Mouse (Mus musculus) G1E (cell line): Measurements from ENCODE around the gene Gm48552. TPM values are rescaled to one million over a fixed set of nuclear protein-coding genes. Genes with fewer than 3 reads are reported as not detected.

Experiments
- ATAC-seq: 2 replicates; pipeline ENCODE4 v1.8.0; 2016; ENCODE audit warnings: mild to moderate bottlenecking; ENCODE audit not compliant: insufficient number of reproducible peaks, poor library complexity, low FRiP score, severe bottlenecking; ENCODE audit errors: extremely low read depth
- DNase-seq: peaks from one replicate; pipeline ENCODE4 v3.0.0; 2012; ENCODE audit warnings: low spot score
- H3K27me3 ChIP-seq: 2 replicates; pipeline ENCODE4 v1.6.1; 2012; ENCODE audit warnings: mild to moderate bottlenecking, low read length, inconsistent platforms; ENCODE audit not compliant: insufficient read depth
- H3K36me3 ChIP-seq: replicated peaks from 2 replicates; pipeline ENCODE3; 2012; ENCODE audit warnings: mild to moderate bottlenecking, inconsistent platforms
- H3K4me1 ChIP-seq: 2 replicates; pipeline ENCODE4 v1.6.1; 2012; ENCODE audit warnings: low read depth, low read length, inconsistent platforms, mixed read lengths; ENCODE audit not compliant: insufficient read depth
- H3K4me3 ChIP-seq: 2 replicates; pipeline ENCODE4 v1.5.1; 2012; ENCODE audit warnings: low read depth, mild to moderate bottlenecking, inconsistent platforms, low read length, moderate library complexity, mixed read lengths
- H3K9me3 ChIP-seq: replicated peaks from 2 replicates; pipeline ENCODE4 v1.6.1; 2012; ENCODE audit warnings: inconsistent platforms
- CTCF ChIP-seq: IDR thresholded peaks from 2 replicates; pipeline ENCODE4 v1.5.1; 2012; ENCODE audit warnings: low read depth, low read length, inconsistent platforms, mixed read lengths
- GATA1 ChIP-seq: IDR thresholded peaks from 2 replicates; pipeline ENCODE4 v1.6.1; 2012; ENCODE audit warnings: borderline replicate concordance, low read length, inconsistent platforms, mixed read lengths
- GATA2 ChIP-seq: IDR thresholded peaks from 2 replicates; pipeline ENCODE4 v1.6.1; 2012; ENCODE audit warnings: low read depth, low read length, inconsistent platforms, borderline replicate concordance
- POLR2AphosphoS5 ChIP-seq: IDR thresholded peaks from 2 replicates; pipeline ENCODE4 v1.6.1; 2012; ENCODE audit warnings: low read depth, low read length, inconsistent platforms; ENCODE audit not compliant: insufficient replicate concordance
- TAL1 ChIP-seq: conservative IDR thresholded peaks from 2 replicates; pipeline ENCODE4 v1.6.1; 2012; ENCODE audit warnings: low read depth, low read length, inconsistent platforms, mixed read lengths
- polyA plus RNA-seq: library from polyadenylated mRNA; stranded (reverse); fragments of >175 nt; gene quantifications from 2 replicates; pipeline ENCODE4 v1.2.3, GENCODE M21; 2012
- total RNA-seq, 2 experiments: library from RNA; stranded (forward) in 1 of 2; stranded (reverse) in 1 of 2; fragments of 200-1000 nt in 1 of 2; fragments of >200 nt in 1 of 2; fragmentation: Nextera tagmentation in 1 of 2; gene quantifications; 2 replicates each; pipeline ENCODE4 v1.2.3; 2014 to 2017

Gene Gm48552
- total and polyA plus RNA-seq, 3 experiments, result 0.38 to 7.4 (median 1.2) TPM

- peaks cover 74% of the 10 kb centered on the region for H3K4me1 ChIP-seq
- H3K36me3 ChIP-seq, result peaks cover 47% of the 10 kb centered on the region
- no peaks in the 10 kb centered on the region for H3K9me3 ChIP-seq
- DNase-seq, result no peak
- TF ChIP-seq GATA1, result no peak
- no peak for TF ChIP-seq CTCF
- TF ChIP-seq TAL1, result no peak
- TF ChIP-seq GATA2, result no peak
- no peak for TF ChIP-seq POLR2AphosphoS5
- ATAC-seq, result no peak
- no peak overlapping the region for H3K4me3 ChIP-seq
- H3K27me3 ChIP-seq, result peaks cover 46% of the 10 kb centered on the region; the same call in 1 of the 2 replicates
Measured at GRCm38 (mm10) chr10:81404082-81404481, 15.3 kb downstream of the Gm48552 start.

DNA sequence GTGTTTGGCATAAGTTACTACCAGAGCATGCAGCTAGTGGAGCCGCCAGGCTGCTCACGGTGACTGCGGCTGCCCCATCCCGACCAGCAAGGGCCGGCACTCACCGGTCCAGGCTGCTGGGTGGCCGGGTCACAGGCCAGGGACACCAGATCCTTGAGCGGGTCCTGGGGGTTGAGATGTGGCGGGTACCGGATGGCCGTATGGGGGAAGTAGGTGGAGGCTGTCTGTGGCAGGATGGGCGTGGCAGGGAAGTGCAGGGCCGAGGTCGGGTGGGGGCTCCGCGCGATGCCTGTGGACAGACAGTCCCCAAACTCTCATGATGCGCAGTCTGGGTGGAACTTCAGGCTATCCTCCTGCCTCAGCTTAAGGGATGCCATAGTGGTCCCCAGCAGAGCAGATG, 15.9 kb downstream of the Gm48552 start:
- no peaks in the 10 kb centered on the region for H3K9me3 ChIP-seq
- no peak for TF ChIP-seq TAL1
- no peak for TF ChIP-seq POLR2AphosphoS5
- TF ChIP-seq GATA1, result no peak
- no peak for TF ChIP-seq GATA2
- no peak for TF ChIP-seq CTCF
- H3K27me3 ChIP-seq, result peaks cover 41% of the 10 kb centered on the region; the same call in 1 of the 2 replicates
- H3K36me3 ChIP-seq, result peaks cover 43% of the 10 kb centered on the region
- H3K4me3 ChIP-seq, result no peak overlapping the region; the same call in 1 of the 2 replicates
- peaks cover 81% of the 10 kb centered on the region for H3K4me1 ChIP-seq
- DNase-seq (no peak), ATAC-seq (no peak)

DNA sequence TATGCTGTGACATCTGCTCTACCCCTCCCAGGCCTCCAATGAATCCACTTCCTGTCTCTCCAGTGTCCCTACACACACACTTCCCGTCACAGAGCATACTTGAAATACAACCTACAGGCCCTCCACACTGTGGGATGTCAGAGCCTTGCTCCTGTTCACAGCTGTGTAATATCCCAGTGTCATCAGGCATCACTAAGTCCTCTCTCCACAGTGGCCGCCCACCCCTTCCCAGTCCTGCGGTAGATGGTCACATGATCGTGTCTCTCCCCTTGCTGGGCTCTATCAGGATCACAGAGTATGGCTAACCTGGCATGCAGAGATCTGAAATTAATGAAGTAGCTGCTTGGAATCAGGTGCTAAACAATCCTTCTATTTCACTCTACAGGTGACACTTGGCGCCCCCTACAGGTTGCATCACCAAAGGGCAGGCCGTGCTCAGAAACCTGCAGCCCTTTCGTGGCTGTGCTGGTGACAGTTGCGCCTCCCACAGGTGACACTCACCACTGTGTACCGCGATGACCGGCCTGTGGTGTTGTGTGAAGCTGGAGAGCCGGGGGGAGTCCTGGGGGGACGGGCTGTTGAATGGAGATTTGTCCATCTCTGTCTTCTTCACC, 16.9 kb downstream of the Gm48552 start:
- DNase-seq (no peak), ATAC-seq (no peak)
- H3K4me1 ChIP-seq, result peaks cover 90% of the 10 kb centered on the region
- no peak for TF ChIP-seq TAL1
- peak; percentile 73 for TF ChIP-seq CTCF
- peaks cover 33% of the 10 kb centered on the region for H3K36me3 ChIP-seq
- H3K4me3 ChIP-seq, result no peak overlapping the region
- H3K9me3 ChIP-seq, result no peaks in the 10 kb centered on the region
- H3K27me3 ChIP-seq, result peaks cover 38% of the 10 kb centered on the region; the same call in 1 of the 2 replicates

DNA sequence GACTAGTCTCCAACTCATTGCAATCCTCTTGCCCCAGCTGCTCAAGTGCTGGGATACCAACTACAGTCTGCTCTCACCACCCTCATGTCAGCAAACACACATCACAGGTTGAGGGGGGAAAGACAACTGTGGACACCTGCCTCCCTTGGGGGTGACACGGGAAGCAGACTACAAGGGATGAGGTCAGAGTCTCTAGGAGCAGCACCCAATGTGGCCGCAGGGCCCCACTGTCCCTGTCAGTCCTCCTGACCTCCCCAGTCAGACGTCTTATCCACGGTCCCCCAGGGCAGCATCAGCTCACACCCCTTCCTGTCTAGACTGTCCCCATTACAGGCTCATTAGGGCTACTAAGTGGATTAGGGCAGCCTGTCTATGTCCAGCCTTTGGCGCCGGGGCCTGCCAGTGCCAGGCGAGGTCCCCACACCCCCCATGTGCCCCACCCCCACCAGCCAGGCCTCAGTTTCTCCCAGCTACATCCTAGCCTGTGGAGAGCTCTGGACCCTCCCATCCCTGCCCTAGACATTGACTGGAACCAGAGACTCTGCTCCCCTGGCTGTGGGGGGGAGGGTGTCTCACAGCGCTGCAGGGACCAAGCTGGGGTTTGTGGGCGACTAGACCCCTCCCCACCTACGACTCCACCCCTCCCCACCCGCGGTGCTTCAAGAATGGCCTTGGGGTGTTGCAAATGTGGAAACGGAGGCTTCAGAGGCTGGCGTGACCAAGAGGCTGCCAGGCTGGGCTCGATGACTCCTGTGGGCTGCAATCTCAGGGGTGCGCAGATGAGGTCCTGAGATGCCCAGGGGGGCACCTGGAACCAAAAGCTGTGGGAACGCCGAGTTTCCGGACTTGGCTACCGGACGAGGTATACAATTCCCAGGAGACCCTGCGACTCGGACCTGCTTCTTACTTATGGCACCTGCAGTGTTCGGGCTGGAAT, 18.0 kb downstream of the Gm48552 start:
- Histone ChIP-seq H3K4me1 (peaks cover 91% of the 10 kb centered on the region), H3K9me3 (no peaks in the 10 kb centered on the region), H3K36me3 (peaks cover 38% of the 10 kb centered on the region), H3K4me3 (peak overlapping the region; percentile 63; the same call in 1 of the 2 replicates), H3K27me3 (peaks cover 40% of the 10 kb centered on the region; the same call in 1 of the 2 replicates)
- TF ChIP-seq GATA2 (no peak), CTCF (no peak), POLR2AphosphoS5 (no peak), TAL1 (no peak), GATA1 (no peak)
- DNase-seq (no peak), ATAC-seq (no peak)

DNA sequence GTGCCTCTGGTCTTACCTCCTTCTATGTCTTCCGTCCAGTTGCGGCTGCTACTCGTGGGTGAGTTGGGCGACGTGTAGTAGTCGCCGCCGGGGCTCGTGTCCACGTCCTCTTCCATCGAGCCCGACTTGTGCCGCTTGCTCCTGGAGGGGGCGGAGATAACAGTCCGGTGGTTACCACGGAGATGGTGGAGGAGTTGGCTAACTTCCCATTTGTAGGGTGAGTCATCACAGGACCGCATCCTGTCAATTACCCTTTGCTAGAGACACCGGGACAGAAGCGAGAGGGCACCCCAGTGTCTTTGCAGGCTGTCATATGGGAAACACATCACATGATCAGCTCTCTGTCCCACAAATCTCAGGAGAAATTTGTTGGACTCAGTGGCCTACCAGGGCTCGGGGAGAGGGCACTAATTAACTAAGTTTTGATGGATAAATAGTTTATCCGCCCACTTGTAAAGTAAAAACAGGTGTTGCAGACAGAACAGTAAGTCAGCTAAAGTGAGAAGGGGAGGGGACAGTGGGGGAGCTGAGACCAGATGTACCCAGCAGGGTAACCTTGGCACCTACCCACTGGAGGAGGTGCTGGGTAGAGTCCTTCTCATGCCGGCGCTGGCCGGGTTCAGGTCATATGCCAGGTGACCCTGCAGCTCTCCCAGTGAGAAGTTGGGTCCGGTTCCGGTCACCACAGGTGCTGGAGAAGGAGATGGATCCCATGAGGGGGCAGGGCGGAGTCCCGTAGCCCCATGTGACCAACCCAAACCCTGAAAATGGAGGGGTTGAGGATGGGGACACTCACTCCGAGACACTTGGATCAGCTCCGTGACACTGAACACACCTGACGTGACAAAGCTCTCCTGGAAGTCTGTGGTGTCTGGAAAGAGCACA, 19.0 kb downstream of the Gm48552 start:
- ATAC-seq, result peak; percentile 85
- DNase-seq, result peak; percentile 84
- Histone ChIP-seq H3K4me3 (peak overlapping the region; percentile 63; the same call in 1 of the 2 replicates), H3K4me1 (peaks cover 93% of the 10 kb centered on the region), H3K9me3 (no peaks in the 10 kb centered on the region), H3K27me3 (peaks cover 33% of the 10 kb centered on the region; the same call in 1 of the 2 replicates), H3K36me3 (peaks cover 44% of the 10 kb centered on the region)
- TF ChIP-seq GATA1, result no peak
- no peak for TF ChIP-seq CTCF
- TF ChIP-seq GATA2, result no peak
- no peak for TF ChIP-seq TAL1
- no peak for TF ChIP-seq POLR2AphosphoS5

DNA sequence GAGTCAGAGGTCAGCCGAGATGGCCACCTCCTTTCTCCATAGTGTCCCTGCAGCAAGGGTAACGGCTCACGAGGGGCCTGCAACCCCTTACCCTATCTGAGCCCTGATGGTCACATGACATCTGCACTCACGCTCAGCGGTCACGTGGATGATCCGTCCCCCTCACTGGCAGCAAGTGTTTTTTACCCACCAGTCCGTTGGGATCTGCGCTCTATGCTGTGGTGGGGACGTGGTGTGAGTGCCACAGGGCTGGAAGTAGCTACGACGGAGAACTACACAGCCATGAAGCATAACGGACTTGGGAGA, 19.6 kb downstream of the Gm48552 start:
- TF ChIP-seq POLR2AphosphoS5 (no peak), TAL1 (no peak), CTCF (no peak), GATA2 (no peak), GATA1 (no peak)
- Histone ChIP-seq H3K4me3 (no peak overlapping the region), H3K27me3 (peaks cover 28% of the 10 kb centered on the region; the same call in 1 of the 2 replicates), H3K36me3 (peaks cover 47% of the 10 kb centered on the region), H3K9me3 (no peaks in the 10 kb centered on the region), H3K4me1 (peaks cover 94% of the 10 kb centered on the region)
- no peak for DNase-seq
- no peak for ATAC-seq
